ENCODE assay signal across 21 mouse cellular contexts in the genomic region with DNA sequence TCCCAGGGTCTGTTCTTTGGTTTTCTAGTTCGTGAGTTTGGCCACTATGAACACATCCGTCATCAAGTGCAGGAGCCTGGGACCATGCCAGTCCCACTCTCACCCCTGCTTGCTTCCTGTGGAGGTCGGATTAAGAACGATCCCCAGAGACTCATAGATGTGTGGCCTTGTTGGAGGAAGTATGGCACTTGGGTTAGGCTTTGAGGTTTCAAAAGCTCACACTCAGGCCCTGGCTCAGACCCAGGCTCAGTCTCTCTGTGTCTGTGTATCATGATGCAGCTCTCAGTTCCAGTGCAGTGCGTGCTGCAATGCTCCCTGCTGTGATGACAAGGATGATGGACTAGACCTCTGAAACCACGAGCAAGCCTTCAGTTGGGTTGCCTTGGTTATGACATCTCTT. TPM values are rescaled to one million over a fixed set of nuclear protein-coding genes. Genes with fewer than 3 reads are reported as not detected.
DNase-seq lines count a peak whose midpoint lies in the region; ATAC-seq and TF ChIP-seq lines count a peak whose summit lies in the region.
"Had no signal": no experiment of that assay in that cellular context is flagged by ENCODE, and none has a peak within 500 bp of the region (broad histone marks: within the 10 kb centered on the region; RNA-seq: fewer than 3 reads in every experiment).

No protein-coding gene starts in this region.

- DNase-seq in adrenal gland, adult 2 months: peak; percentile 64
- DNase-seq in adrenal gland, postnatal 4 days (ENCODE audit: low spot score in 2 of 2): no peak
- DNase-seq in lung, postnatal 0 days (ENCODE audit: low spot score): peak; percentile 27
- no peak for DNase-seq in lung, postnatal 25 days (ENCODE audit: low spot score)
- DNase-seq in gastrocnemius, postnatal 25 days: no peak
- DNase-seq in thymus, postnatal 14 days: no peak
- DNase-seq: cerebellum, postnatal 36 days; gastrocnemius, adult 2 months; kidney, postnatal 10 days; liver, embryonic 13.5 days; right cerebral cortex, postnatal 14 days had no signal

- H3K27ac ChIP-seq in lung, postnatal 0 days (ENCODE audit: low read length): no peak overlapping the region
- peak overlapping the region; percentile 2 for H3K27ac ChIP-seq in bone marrow, adult 2 months (ENCODE audit: control insufficient read depth, insufficient read depth, low read depth, low read length, poor library complexity)
- H3K27ac ChIP-seq: embryonic facial prominence, embryonic 15.5 days; forebrain, embryonic 13.5 days; intestine, embryonic 15.5 days; liver, embryonic 13.5 days; midbrain, embryonic 15.5 days; neural tube, embryonic 13.5 days had no signal

- no peak for TF ChIP-seq EP300 in lung, postnatal 0 days (IDR thresholded peaks at IDR 0.05)

- no peaks in the 10 kb centered on the region for H3K9me3 ChIP-seq in lung, postnatal 0 days (ENCODE audit: low read length)
- H3K9me3 ChIP-seq: embryonic facial prominence, embryonic 15.5 days; forebrain, embryonic 13.5 days; G1E; intestine, embryonic 15.5 days; liver, embryonic 13.5 days; midbrain, embryonic 15.5 days; neural tube, embryonic 13.5 days had no signal

- no peak overlapping the region for H3K4me3 ChIP-seq in lung, postnatal 0 days (ENCODE audit: low read depth, low read length)
- no peak overlapping the region for H3K4me3 ChIP-seq in bone marrow, adult 2 months (replicated peaks; ENCODE audit: control insufficient read depth, low read depth, low read length)
- H3K4me3 ChIP-seq: embryonic facial prominence, embryonic 15.5 days; forebrain, embryonic 13.5 days; gastrocnemius, adult 2 months; intestine, embryonic 15.5 days; liver, embryonic 13.5 days; midbrain, embryonic 15.5 days; neural tube, embryonic 13.5 days had no signal

- no peaks in the 10 kb centered on the region for H3K27me3 ChIP-seq in lung, postnatal 0 days (replicated peaks; ENCODE audit: insufficient read depth, low read length)
- H3K27me3 ChIP-seq: embryonic facial prominence, embryonic 15.5 days; intestine, embryonic 15.5 days; liver, embryonic 13.5 days; neural tube, embryonic 13.5 days had no signal

- ATAC-seq in lung, postnatal 0 days: peak; percentile 33; the same call in 1 of the 2 replicates
- ATAC-seq in neutrophil, adult 5-6 weeks (ENCODE audit: extremely low read depth, insufficient number of reproducible peaks, low FRiP score, poor library complexity, severe bottlenecking): peak; percentile 11; the same call in 1 of the 2 replicates
- ATAC-seq: forebrain, embryonic 13.5 days; intestine, embryonic 15.5 days; midbrain, embryonic 15.5 days had no signal

- no peak overlapping the region for H3K9ac ChIP-seq in lung, postnatal 0 days (replicated peaks; ENCODE audit: low read depth)
- H3K9ac ChIP-seq: embryonic facial prominence, embryonic 15.5 days; forebrain, embryonic 13.5 days; intestine, embryonic 15.5 days; liver, embryonic 13.5 days; midbrain, embryonic 15.5 days; neural tube, embryonic 13.5 days had no signal

- WGBS in lung, postnatal 0 days: 37% methylated on average over 6 of the region's 6 CpGs
- 3% methylated on average over 6 of the region's 6 CpGs for WGBS in bone marrow, adult 2 months

- no peak overlapping the region for H3K4me2 ChIP-seq in lung, postnatal 0 days (replicated peaks; ENCODE audit: low read depth, low read length)
- H3K4me2 ChIP-seq: embryonic facial prominence, embryonic 15.5 days; forebrain, embryonic 13.5 days; intestine, embryonic 15.5 days; liver, embryonic 13.5 days; midbrain, embryonic 15.5 days; neural tube, embryonic 13.5 days had no signal

- no peak for TF ChIP-seq POLR2A in bone marrow, adult 2 months (IDR thresholded peaks at IDR 0.05; ENCODE audit: borderline replicate concordance, control insufficient read depth, low read depth, low read length)

- no peaks in the 10 kb centered on the region; the same call in 1 of the 2 replicates for H3K4me1 ChIP-seq in lung, postnatal 0 days (ENCODE audit: insufficient read depth, low read depth, low read length)
- peaks cover 9% of the 10 kb centered on the region for H3K4me1 ChIP-seq in bone marrow, adult 2 months (ENCODE audit: control insufficient read depth, insufficient read depth, low read length)

- TF ChIP-seq CTCF in lung, postnatal 0 days (IDR thresholded peaks at IDR 0.05): no peak
- TF ChIP-seq CTCF in bone marrow, adult 2 months (IDR thresholded peaks at IDR 0.05; ENCODE audit: control insufficient read depth, insufficient read depth, low read length): peak; percentile 5; the same call in 1 of the 2 replicates

- H3K36me3 ChIP-seq in lung, postnatal 0 days (ENCODE audit: insufficient read depth, low read length): no peaks in the 10 kb centered on the region
- H3K36me3 ChIP-seq: embryonic facial prominence, embryonic 15.5 days; G1E; intestine, embryonic 15.5 days; liver, embryonic 13.5 days; midbrain, embryonic 15.5 days; neural tube, embryonic 13.5 days had no signal

RNA-seq across cellular contexts. Expression of a gene that starts 4.4 kb away (rescaled TPM):
- total RNA-seq in adrenal gland, adult 2 months (2021): 1 to 10 TPM in 1 of 2 experiments, under 1 TPM in 1; 0.92 to 1.1 TPM
- 3.2 and 3.7 TPM in 2 replicates for polyA plus RNA-seq in adrenal gland, adult 2 months (2012; rRNA removed)
- under 1 TPM; 0.62 to 0.64 TPM for total RNA-seq in adrenal gland, postnatal 4 days (2021)
- polyA plus RNA-seq in lung, postnatal 0 days (2015; fragmentation: Nextera tagmentation; extraction: Ambion mirVana): not detected in 2 replicates
- polyA plus RNA-seq in bone marrow, adult 2 months (2011; ENCODE audit: insufficient read depth, insufficient read length, low replicate concordance, missing spikeins): not detected in 2 replicates
- total RNA-seq in neutrophil, adult 5-6 weeks (2017): not detected in 2 replicates
- not detected for total RNA-seq in gastrocnemius, postnatal 25 days (2021)
- total RNA-seq: G1E; gastrocnemius, adult 2 months had no signal
- polyA plus RNA-seq: forebrain, embryonic 13.5 days; G1E; hindbrain, embryonic 11.5 days; intestine, embryonic 15.5 days; liver, embryonic 13.5 days; midbrain, embryonic 15.5 days; neural tube, embryonic 13.5 days; stomach, embryonic 16.5 days had no signal

RNA-seq across cellular contexts. Expression of a gene that starts 60.0 kb away (rescaled TPM):
- 10 to 100 TPM; 18.7 to 24.9 TPM for total RNA-seq in adrenal gland, adult 2 months (2021)
- polyA plus RNA-seq in adrenal gland, adult 2 months (2012; rRNA removed): 87.5 and 105 TPM in 2 replicates
- total RNA-seq in adrenal gland, postnatal 4 days (2021): 10 to 100 TPM; 41.2 to 43.1 TPM
- polyA plus RNA-seq in lung, postnatal 0 days (2015; fragmentation: Nextera tagmentation; extraction: Ambion mirVana): 0.21 and 0.33 TPM in 2 replicates
- polyA plus RNA-seq in bone marrow, adult 2 months (2011; ENCODE audit: insufficient read depth, insufficient read length, low replicate concordance, missing spikeins): not detected in 2 replicates
- 0.12 TPM in 1 of 2 replicates, not detected in the other for total RNA-seq in neutrophil, adult 5-6 weeks (2017)
- total RNA-seq in gastrocnemius, postnatal 25 days (2021): under 1 TPM; 0.54 to 0.56 TPM
- polyA plus RNA-seq: G1E had no signal

Comparison
In these comparisons a context has a peak if more than half of its experiments do, and no peak if none do; other contexts are left out.
1. DNase-seq: peak in adrenal gland, adult 2 months (single experiment) and lung, postnatal 0 days (single experiment); none in adrenal gland, postnatal 4 days (0 of 2), lung, postnatal 25 days (single experiment), gastrocnemius, postnatal 25 days (single experiment) and thymus, postnatal 14 days (single experiment).
2. RNA of a gene that starts 60.0 kb away (total RNA-seq): 41.2 to 43.1 TPM in adrenal gland, postnatal 4 days and 18.7 to 24.9 TPM in adrenal gland, adult 2 months; 0.54 to 0.56 TPM in gastrocnemius, postnatal 25 days and 0.12 TPM in neutrophil, adult 5-6 weeks; every median in the first group is over 10 times any median in the second.